Comparison of ENCODE assay signal across 12 mouse cellular contexts in genomic region chr3:86541074-86541614, GRCm38 (mm10). TPM values are rescaled to one million over a fixed set of nuclear protein-coding genes. Genes with fewer than 3 reads are reported as not detected.
DNase-seq lines count a peak whose midpoint lies in the region; ATAC-seq and TF ChIP-seq lines count a peak whose summit lies in the region.
"Had no signal": no experiment of that assay in that cellular context is flagged by ENCODE, and none has a peak within 500 bp of the region (broad histone marks: within the 10 kb centered on the region; RNA-seq: fewer than 3 reads in every experiment).

No protein-coding gene starts in this region.

- no peaks in the 10 kb centered on the region for H3K9me3 ChIP-seq in embryonic facial prominence, embryonic 10.5 days
- no peaks in the 10 kb centered on the region for H3K9me3 ChIP-seq in embryonic facial prominence, embryonic 15.5 days (replicated peaks)
- H3K9me3 ChIP-seq in intestine, postnatal 0 days (ENCODE audit: control insufficient read depth), result no peaks in the 10 kb centered on the region
- no peaks in the 10 kb centered on the region for H3K9me3 ChIP-seq in midbrain, embryonic 14.5 days (ENCODE audit: control insufficient read depth, low read length)

- peak overlapping the region; percentile 83 for H3K4me3 ChIP-seq in embryonic facial prominence, embryonic 10.5 days
- H3K4me3 ChIP-seq in embryonic facial prominence, embryonic 15.5 days (replicated peaks), result peak overlapping the region; percentile 11; the same call in 1 of the 2 replicates
- 0 out of 2 replicates have a peak overlapping the region, but pooled peaks have one; percentile 9 for H3K4me3 ChIP-seq in intestine, postnatal 0 days (ENCODE audit: low read depth, low read length)
- H3K4me3 ChIP-seq in midbrain, embryonic 14.5 days (replicated peaks; ENCODE audit: low read depth, low read length), result peak overlapping the region; percentile 12; the same call in 1 of the 2 replicates

- no peaks in the 10 kb centered on the region for H3K36me3 ChIP-seq in embryonic facial prominence, embryonic 10.5 days (replicated peaks)
- no peaks in the 10 kb centered on the region for H3K36me3 ChIP-seq in embryonic facial prominence, embryonic 15.5 days
- no peaks in the 10 kb centered on the region; the same call in 1 of the 2 replicates for H3K36me3 ChIP-seq in intestine, postnatal 0 days (ENCODE audit: control insufficient read depth, insufficient read depth)
- no peaks in the 10 kb centered on the region for H3K36me3 ChIP-seq in midbrain, embryonic 14.5 days (ENCODE audit: control insufficient read depth, insufficient read depth, low read length)

- no peak for TF ChIP-seq CTCF in intestine, postnatal 0 days (IDR thresholded peaks at IDR 0.05; ENCODE audit: low read depth)

- DNase-seq in embryonic facial prominence, embryonic 10.5 days (ENCODE audit: low spot score), result no peak
- DNase-seq in midbrain, embryonic 14.5 days, result peak; percentile 65
- no peak for DNase-seq in lung, adult 18-20 months
- no peak for DNase-seq in layer of hippocampus, adult 9-10 months (ENCODE audit: low spot score)
- DNase-seq in thymus, postnatal 25 days, result no peak
- DNase-seq: cerebellum, adult 18-20 months; kidney, adult 11 months; kidney, postnatal 25 days; layer of hippocampus, postnatal 36 days had no signal

- peaks cover 36% of the 10 kb centered on the region for H3K27me3 ChIP-seq in embryonic facial prominence, embryonic 10.5 days (replicated peaks; ENCODE audit: low read depth, poor library complexity, severe bottlenecking)
- no peaks in the 10 kb centered on the region for H3K27me3 ChIP-seq in embryonic facial prominence, embryonic 15.5 days
- H3K27me3 ChIP-seq in intestine, postnatal 0 days (replicated peaks; ENCODE audit: control insufficient read depth, insufficient read depth, low read length), result no peaks in the 10 kb centered on the region
- no peaks in the 10 kb centered on the region for H3K27me3 ChIP-seq in midbrain, embryonic 14.5 days (ENCODE audit: control insufficient read depth, insufficient read depth, low read length)

- no peak for ATAC-seq in embryonic facial prominence, embryonic 15.5 days (ENCODE audit: insufficient number of reproducible peaks, low FRiP score, low TSS enrichment, low read depth)
- ATAC-seq in intestine, postnatal 0 days, result no peak
- ATAC-seq in midbrain, embryonic 14.5 days (ENCODE audit: low FRiP score, low TSS enrichment), result no peak; the same call in 1 of the 2 replicates
- no peak for ATAC-seq in frontal cortex, adult (ENCODE audit: low TSS enrichment)

- peak overlapping the region; percentile 78; the same call in 1 of the 2 replicates for H3K27ac ChIP-seq in embryonic facial prominence, embryonic 10.5 days (replicated peaks)
- H3K27ac ChIP-seq in embryonic facial prominence, embryonic 15.5 days (replicated peaks), result no peak overlapping the region; the same call in 1 of the 2 replicates
- H3K27ac ChIP-seq in intestine, postnatal 0 days (ENCODE audit: low read depth, low read length), result no peak overlapping the region
- H3K27ac ChIP-seq in midbrain, embryonic 14.5 days (replicated peaks; ENCODE audit: low read depth, low read length), result peak overlapping the region; percentile 89

- peaks cover 50% of the 10 kb centered on the region for H3K4me1 ChIP-seq in embryonic facial prominence, embryonic 10.5 days
- peaks cover 7% of the 10 kb centered on the region; the same call in 1 of the 2 replicates for H3K4me1 ChIP-seq in embryonic facial prominence, embryonic 15.5 days
- H3K4me1 ChIP-seq in intestine, postnatal 0 days (replicated peaks; ENCODE audit: control insufficient read depth, insufficient read depth, low read length), result 0 out of 2 replicates have a peak, but pooled peaks cover 5% of the 10 kb centered on the region
- H3K4me1 ChIP-seq in midbrain, embryonic 14.5 days (ENCODE audit: control insufficient read depth, insufficient read depth, low read length), result peaks cover 27% of the 10 kb centered on the region

- WGBS in embryonic facial prominence, embryonic 10.5 days, result 57% methylated on average over 4 of the region's 4 CpGs
- WGBS in embryonic facial prominence, embryonic 15.5 days, result 50% methylated on average over 4 of the region's 4 CpGs
- 59% methylated on average over 4 of the region's 4 CpGs for WGBS in intestine, postnatal 0 days
- 15% methylated on average over 4 of the region's 4 CpGs for WGBS in midbrain, embryonic 14.5 days

- no peak overlapping the region for H3K9ac ChIP-seq in embryonic facial prominence, embryonic 15.5 days
- H3K9ac ChIP-seq in intestine, postnatal 0 days (ENCODE audit: low read depth, low read length), result no peak overlapping the region
- peak overlapping the region; percentile 47 for H3K9ac ChIP-seq in midbrain, embryonic 14.5 days (replicated peaks; ENCODE audit: low read length)

- H3K4me2 ChIP-seq in embryonic facial prominence, embryonic 15.5 days (replicated peaks), result peak overlapping the region; percentile 32
- peak overlapping the region; percentile 51 for H3K4me2 ChIP-seq in intestine, postnatal 0 days (replicated peaks; ENCODE audit: low read depth)
- peak overlapping the region; percentile 50 for H3K4me2 ChIP-seq in midbrain, embryonic 14.5 days (ENCODE audit: low read length)

RNA-seq across cellular contexts. Expression of gene Mab21l2, which starts 7.3 kb away (rescaled TPM):
- polyA plus RNA-seq in embryonic facial prominence, embryonic 10.5 days (2016; fragmentation: Nextera tagmentation; extraction: Ambion mirVana), result 116 and 134 TPM in 2 replicates
- polyA plus RNA-seq in embryonic facial prominence, embryonic 15.5 days (2015; fragmentation: Nextera tagmentation; extraction: Ambion mirVana), result 75.4 and 81.5 TPM in 2 replicates
- 37.2 and 38.9 TPM in 2 replicates for polyA plus RNA-seq in intestine, postnatal 0 days (2015; fragmentation: Nextera tagmentation; extraction: Ambion mirVana)
- polyA plus RNA-seq in midbrain, embryonic 14.5 days (2014; fragmentation: Nextera tagmentation; extraction: Ambion mirVana), result 88.5 and 106 TPM in 2 replicates

Comparison
In these comparisons a context has a peak if more than half of its experiments do, and no peak if none do; other contexts are left out.
1. H3K27ac ChIP-seq: peak in embryonic facial prominence, embryonic 10.5 days (single experiment) and midbrain, embryonic 14.5 days (single experiment); none in embryonic facial prominence, embryonic 15.5 days (single experiment) and intestine, postnatal 0 days (single experiment).
2. H3K4me3 ChIP-seq: peak in every context shown above with its lines; median percentile 83 in embryonic facial prominence, embryonic 10.5 days; 12 in midbrain, embryonic 14.5 days; 11 in embryonic facial prominence, embryonic 15.5 days; 9 in intestine, postnatal 0 days.
3. Peak in every context shown above with its lines, with median percentiles within 50 percentile points of each other: H3K4me2 ChIP-seq.